Mouse (Mus musculus) heart, embryonic 12.5 days (tissue): ENCODE measurements around the gene Masp1. TPM values are rescaled to one million over a fixed set of nuclear protein-coding genes. Genes with fewer than 3 reads are reported as not detected.

Experiments used
- ATAC-seq: fragments of 200-750 bp; cut with Nextera tagmentation; 2 replicates; pipeline ENCODE4 v1.8.0; 2017; ENCODE audit warnings: moderate TSS enrichment, moderate library complexity; ENCODE audit not compliant: insufficient number of reproducible peaks, low FRiP score
- H3K27ac ChIP-seq: fragments of 300-500 bp; sonication (generic); 2 replicates; pipeline ENCODE4 v1.5.1; 2016; ENCODE audit warnings: mild to moderate bottlenecking, moderate library complexity; ENCODE audit not compliant: poor library complexity, severe bottlenecking
- H3K27me3 ChIP-seq: fragments of 300-500 bp; sonication (generic); replicated peaks from 2 replicates; pipeline ENCODE4 v1.6.1; 2016; ENCODE audit warnings: mild to moderate bottlenecking, moderate library complexity
- H3K36me3 ChIP-seq: fragments of 300-500 bp; sonication (generic); 2 replicates; pipeline ENCODE4 v1.6.1; 2016; ENCODE audit warnings: mild to moderate bottlenecking, moderate library complexity
- H3K4me1 ChIP-seq: fragments of 300-500 bp; sonication (generic); replicated peaks from 2 replicates; pipeline ENCODE4 v1.6.1; 2016; ENCODE audit warnings: mild to moderate bottlenecking
- H3K4me2 ChIP-seq: fragments of 300-500 bp; sonication (generic); 2 replicates; pipeline ENCODE4 v1.6.1; 2016; ENCODE audit warnings: mild to moderate bottlenecking, moderate library complexity
- H3K4me3 ChIP-seq: fragments of 300-500 bp; sonication (generic); 2 replicates; pipeline ENCODE4 v1.5.1; 2016; ENCODE audit warnings: mild to moderate bottlenecking
- H3K9ac ChIP-seq: fragments of 300-500 bp; sonication (generic); 2 replicates; pipeline ENCODE4 v1.6.1; 2016; ENCODE audit warnings: mild to moderate bottlenecking, moderate library complexity
- H3K9me3 ChIP-seq: fragments of 300-500 bp; sonication (generic); replicated peaks from 2 replicates; pipeline ENCODE4 v1.6.1; 2016; ENCODE audit warnings: mild to moderate bottlenecking, moderate library complexity
- WGBS: fragments of 180-500 bp; shearing (Covaris S2); methylation state at CpG from one replicate; pipeline ENCODE4 v1.1.7; 2016; 5-methylcytosine and 5-hydroxymethylcytosine counted together
- polyA plus RNA-seq: library from polyadenylated mRNA; unstranded; fragments of >200 nt; fragmentation: Nextera tagmentation; extraction: Ambion mirVana; gene quantifications from 2 replicates; pipeline ENCODE4 v1.2.1, GENCODE M21; 2016

Gene Masp1
- polyA plus RNA-seq, 1 experiment from 2014 or later = 14.5 TPM

GRCm38 (mm10) chr16:23533707-23534106 is 13.1 kb upstream of the Masp1 start:
- no peaks in the 10 kb centered on the region for H3K9me3 ChIP-seq
- no peak for ATAC-seq
- WGBS = 62% methylated on average over 3 of the region's 3 CpGs
- no peak overlapping the region for H3K4me3 ChIP-seq
- H3K9ac ChIP-seq = no peak overlapping the region
- H3K27me3 ChIP-seq = no peaks in the 10 kb centered on the region
- no peaks in the 10 kb centered on the region for H3K4me1 ChIP-seq
- H3K36me3 ChIP-seq = no peaks in the 10 kb centered on the region
- no peak overlapping the region for H3K27ac ChIP-seq
- no peak overlapping the region for H3K4me2 ChIP-seq

GRCm38 (mm10) chr16:23529186-23529585 is 8.6 kb upstream of the Masp1 start:
- no peaks in the 10 kb centered on the region for H3K4me1 ChIP-seq
- no peak for ATAC-seq
- H3K4me2 ChIP-seq = no peak overlapping the region
- 0 out of 2 replicates have a peak, but pooled peaks cover 5% of the 10 kb centered on the region for H3K9me3 ChIP-seq
- no peaks in the 10 kb centered on the region for H3K27me3 ChIP-seq
- no peaks in the 10 kb centered on the region for H3K36me3 ChIP-seq
- WGBS = 72% methylated on average over 4 of the region's 4 CpGs
- no peak overlapping the region for H3K9ac ChIP-seq
- no peak overlapping the region for H3K27ac ChIP-seq
- no peak overlapping the region for H3K4me3 ChIP-seq

GRCm38 (mm10) chr16:23522081-23522480 is 1.5 kb upstream of the Masp1 start:
- no peak overlapping the region for H3K4me2 ChIP-seq
- peaks cover 42% of the 10 kb centered on the region for H3K4me1 ChIP-seq
- H3K9ac ChIP-seq = no peak overlapping the region
- no peak overlapping the region for H3K4me3 ChIP-seq
- no peak for ATAC-seq
- 85% methylated on average over 5 of the region's 5 CpGs for WGBS
- 0 out of 2 replicates have a peak, but pooled peaks cover 5% of the 10 kb centered on the region for H3K9me3 ChIP-seq
- no peaks in the 10 kb centered on the region for H3K36me3 ChIP-seq
- H3K27ac ChIP-seq = no peak overlapping the region
- 0 out of 2 replicates have a peak, but pooled peaks cover 6% of the 10 kb centered on the region for H3K27me3 ChIP-seq

- ATAC-seq = no peak
- 17% methylated on average over 5 of the region's 5 CpGs for WGBS
- no peak overlapping the region for H3K4me3 ChIP-seq
- H3K9ac ChIP-seq = no peak overlapping the region
- H3K4me1 ChIP-seq = peaks cover 48% of the 10 kb centered on the region
- 0 out of 2 replicates have a peak, but pooled peaks cover 5% of the 10 kb centered on the region for H3K9me3 ChIP-seq
- no peak overlapping the region; the same call in 1 of the 2 replicates for H3K27ac ChIP-seq
- no peaks in the 10 kb centered on the region for H3K36me3 ChIP-seq
- H3K27me3 ChIP-seq = 0 out of 2 replicates have a peak, but pooled peaks cover 6% of the 10 kb centered on the region
- peak overlapping the region; percentile 74 for H3K4me2 ChIP-seq
These were observed 477 bp upstream of the Masp1 start for GRCm38 (mm10) chr16:23521092-23521491.

- WGBS = 6% methylated on average over 1 of the region's 1 CpGs
- Histone ChIP-seq H3K9me3 (no peaks in the 10 kb centered on the region), H3K9ac (0 out of 2 replicates have a peak overlapping the region, but pooled peaks have one; percentile 65), H3K4me1 (peaks cover 56% of the 10 kb centered on the region), H3K36me3 (no peaks in the 10 kb centered on the region), H3K4me2 (peak overlapping the region; percentile 74), H3K4me3 (peak overlapping the region; percentile 47), H3K27me3 (0 out of 2 replicates have a peak, but pooled peaks cover 6% of the 10 kb centered on the region), H3K27ac (0 out of 2 replicates have a peak overlapping the region, but pooled peaks have one; percentile 61)
- no peak for ATAC-seq
These were observed 844 bp downstream of the Masp1 start for GRCm38 (mm10) chr16:23519771-23520170.

- H3K4me2 ChIP-seq = peak overlapping the region; percentile 74
- 69% methylated on average over 10 of the region's 10 CpGs for WGBS
- no peak overlapping the region for H3K9ac ChIP-seq
These were observed 1.8 kb downstream of the Masp1 start for GRCm38 (mm10) chr16:23518567-23519369.

GRCm38 (mm10) chr16:23517754-23518566 is 2.7 kb downstream of the Masp1 start:
- no peaks in the 10 kb centered on the region for H3K9me3 ChIP-seq
- no peaks in the 10 kb centered on the region for H3K36me3 ChIP-seq
- ATAC-seq = no peak
- H3K9ac ChIP-seq = no peak overlapping the region
- H3K27me3 ChIP-seq = 0 out of 2 replicates have a peak, but pooled peaks cover 6% of the 10 kb centered on the region
- 0 out of 2 replicates have a peak overlapping the region, but pooled peaks have one; percentile 1 for H3K27ac ChIP-seq
- H3K4me1 ChIP-seq = peaks cover 55% of the 10 kb centered on the region
- 45% methylated on average over 20 of the region's 20 CpGs for WGBS
- H3K4me2 ChIP-seq = peak overlapping the region; percentile 5; the same call in 1 of the 2 replicates
- H3K4me3 ChIP-seq = no peak overlapping the region

More at GRCm38 (mm10) chr16:23518567-23519369, 1.8 kb downstream of the Masp1 start:
- H3K9me3 ChIP-seq = no peaks in the 10 kb centered on the region
- 0 out of 2 replicates have a peak, but pooled peaks cover 6% of the 10 kb centered on the region for H3K27me3 ChIP-seq
- H3K4me3 ChIP-seq = 0 out of 2 replicates have a peak overlapping the region, but pooled peaks have one; percentile 47
- no peak overlapping the region for H3K27ac ChIP-seq
- ATAC-seq = no peak
- H3K4me1 ChIP-seq = peaks cover 56% of the 10 kb centered on the region
- H3K36me3 ChIP-seq = no peaks in the 10 kb centered on the region

- ATAC-seq = no peak
- Histone ChIP-seq H3K36me3 (no peaks in the 10 kb centered on the region), H3K9ac (no peak overlapping the region), H3K4me1 (peaks cover 47% of the 10 kb centered on the region), H3K27ac (no peak overlapping the region), H3K27me3 (0 out of 2 replicates have a peak, but pooled peaks cover 6% of the 10 kb centered on the region), H3K4me3 (no peak overlapping the region), H3K9me3 (no peaks in the 10 kb centered on the region), H3K4me2 (no peak overlapping the region)
- WGBS = 74% methylated on average over 5 of the region's 5 CpGs
These were observed 3.4 kb downstream of the Masp1 start for GRCm38 (mm10) chr16:23517230-23517629.

- WGBS = 64% methylated on average over 2 of the region's 2 CpGs
- Histone ChIP-seq H3K4me3 (no peak overlapping the region), H3K4me1 (peaks cover 46% of the 10 kb centered on the region), H3K36me3 (no peaks in the 10 kb centered on the region), H3K27me3 (0 out of 2 replicates have a peak, but pooled peaks cover 6% of the 10 kb centered on the region), H3K4me2 (no peak overlapping the region), H3K27ac (no peak overlapping the region), H3K9ac (no peak overlapping the region), H3K9me3 (no peaks in the 10 kb centered on the region)
- ATAC-seq = no peak
These were observed 4.0 kb downstream of the Masp1 start for GRCm38 (mm10) chr16:23516606-23517005.

GRCm38 (mm10) chr16:23515766-23516165 is 4.8 kb downstream of the Masp1 start:
- no peaks in the 10 kb centered on the region for H3K9me3 ChIP-seq
- H3K9ac ChIP-seq = no peak overlapping the region
- peak; percentile 64 for ATAC-seq
- no peaks in the 10 kb centered on the region for H3K36me3 ChIP-seq
- H3K4me1 ChIP-seq = peaks cover 39% of the 10 kb centered on the region
- no peaks in the 10 kb centered on the region for H3K27me3 ChIP-seq
- H3K27ac ChIP-seq = no peak overlapping the region; the same call in 1 of the 2 replicates
- H3K4me3 ChIP-seq = no peak overlapping the region
- no peak overlapping the region for H3K4me2 ChIP-seq
- WGBS = 22% methylated on average over 3 of the region's 3 CpGs

- Histone ChIP-seq H3K36me3 (no peaks in the 10 kb centered on the region), H3K4me3 (no peak overlapping the region), H3K4me2 (no peak overlapping the region), H3K9me3 (no peaks in the 10 kb centered on the region), H3K27me3 (0 out of 2 replicates have a peak, but pooled peaks cover 8% of the 10 kb centered on the region), H3K9ac (no peak overlapping the region), H3K27ac (no peak overlapping the region), H3K4me1 (peaks cover 28% of the 10 kb centered on the region)
- 83% methylated on average over 1 of the region's 1 CpGs for WGBS
- ATAC-seq = no peak
These were observed 7.2 kb downstream of the Masp1 start for GRCm38 (mm10) chr16:23513401-23513800.
